Mouse (Mus musculus) testis, adult 2 months (tissue): ENCODE results near the gene Rnf19b.

Source experiments
- CTCF ChIP-seq: fragments of 200-500 bp; IDR thresholded peaks from 2 replicates; pipeline ENCODE4 v1.5.1; 2012; ENCODE audit warnings: low read depth, mild to moderate bottlenecking, inconsistent platforms, low read length, moderate library complexity; ENCODE audit not compliant: control insufficient read depth, insufficient read depth, insufficient replicate concordance
- POLR2A ChIP-seq: fragments of 200-500 bp; IDR thresholded peaks from 2 replicates; pipeline ENCODE4 v1.6.1; 2012; ENCODE audit warnings: low read depth, mild to moderate bottlenecking, inconsistent platforms, low read length, moderate library complexity; ENCODE audit not compliant: control insufficient read depth

DNA sequence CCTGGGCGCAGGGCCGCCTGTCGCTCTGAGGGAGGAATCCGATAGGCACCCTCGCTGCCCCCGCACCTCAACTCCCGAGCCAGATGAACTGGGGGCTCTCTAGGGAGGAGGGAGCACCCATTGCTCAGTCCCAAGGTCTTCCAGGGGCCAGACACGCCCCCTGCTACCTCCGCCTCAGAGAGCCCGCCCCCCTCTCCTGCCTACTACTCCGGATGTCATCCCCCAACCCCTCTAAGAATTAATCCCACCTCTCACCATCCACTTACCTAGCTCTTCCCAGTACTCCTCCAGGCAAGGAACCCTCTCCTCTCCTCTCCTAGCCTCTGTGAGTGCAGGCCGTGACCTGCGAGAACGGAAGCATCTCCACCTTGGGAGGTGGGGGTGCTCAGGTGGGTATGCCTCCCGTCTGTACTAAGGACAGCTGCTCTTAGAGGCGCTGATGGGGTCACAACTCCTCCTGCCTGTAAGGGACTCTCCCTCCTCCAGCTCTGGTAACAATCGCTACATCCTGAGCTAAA lies 63.6 kb downstream of the Rnf19b start, which contains the start of gene Hpca:
- TF ChIP-seq CTCF (no peak), POLR2A (no peak)
